Mouse (Mus musculus): ENCODE results near the gene Aqp3. TPM values are rescaled to one million over a fixed set of nuclear protein-coding genes. Genes with fewer than 3 reads are reported as not detected.

Gene Aqp3
- total RNA-seq, 2 experiments from 2014 or later, result not detected

GRCm38 (mm10) chr4:41074461-41074860 is 23.5 kb downstream of the Aqp3 start:
- no peak for DNase-seq (ENCODE audit: low spot score in 2 of 2)
- intact Hi-C loops (cut with DNase I), result no loop called here

- no peak for DNase-seq (ENCODE audit: low spot score in 2 of 2)
- intact Hi-C loops (cut with DNase I), result no loop called here
These were observed 24.8 kb downstream of the Aqp3 start for GRCm38 (mm10) chr4:41073008-41073817.

- intact Hi-C loops (cut with DNase I), result no loop called here
- DNase-seq (ENCODE audit: low spot score in 2 of 2), result no peak
These were observed 26.2 kb downstream of the Aqp3 start for GRCm38 (mm10) chr4:41071500-41072429.

- DNase-seq (ENCODE audit: low spot score in 2 of 2), result no peak
- intact Hi-C loops (cut with DNase I), result no loop called here
These were observed 32.8 kb downstream of the Aqp3 start for GRCm38 (mm10) chr4:41065196-41065595.

GRCm38 (mm10) chr4:41063894-41064673 is 33.9 kb downstream of the Aqp3 start:
- DNase-seq (ENCODE audit: low spot score in 2 of 2), result no peak
- intact Hi-C loops (cut with DNase I), result no loop called here

- intact Hi-C loops (cut with DNase I), result no loop called here
- DNase-seq (ENCODE audit: low spot score in 2 of 2), result no peak
These were observed 34.6 kb downstream of the Aqp3 start for GRCm38 (mm10) chr4:41063351-41063750.

- intact Hi-C loops (cut with DNase I), result loop anchor here (10.0 kb wide), 1 partner anchor 227 kb away; no protein-coding TSS in a partner anchor
- no peak for DNase-seq (ENCODE audit: low spot score in 2 of 2)
These were observed 40.6 kb downstream of the Aqp3 start for GRCm38 (mm10) chr4:41057361-41057760.

- intact Hi-C loops (cut with DNase I), result loop anchor here (10.0 kb wide), 1 partner anchor 228 kb away; no protein-coding TSS in a partner anchor
These were observed 41.1 kb downstream of the Aqp3 start for GRCm38 (mm10) chr4:41056742-41057332.

GRCm38 (mm10) chr4:41056253-41056652 is 41.7 kb downstream of the Aqp3 start:
- DNase-seq (ENCODE audit: low spot score in 2 of 2), result no peak
- intact Hi-C loops (cut with DNase I), result loop anchor here (10.0 kb wide), 1 partner anchor 229 kb away; no protein-coding TSS in a partner anchor

More at GRCm38 (mm10) chr4:41056742-41057332, 41.1 kb downstream of the Aqp3 start:
- no peak for DNase-seq (ENCODE audit: low spot score in 2 of 2)

- intact Hi-C loops (cut with DNase I), result loop anchor here (10.0 kb wide), 1 partner anchor 230 kb away; no protein-coding TSS in a partner anchor
- no peak for DNase-seq (ENCODE audit: low spot score in 2 of 2)
These were observed 42.9 kb downstream of the Aqp3 start for GRCm38 (mm10) chr4:41055111-41055510.

GRCm38 (mm10) chr4:41051781-41052180 is 46.2 kb downstream of the Aqp3 start:
- intact Hi-C loops (cut with DNase I), result loop anchor here (2.0 to 10.0 kb wide), 3 partner anchors 67 to 233 kb away; no protein-coding TSS in a partner anchor
- DNase-seq (ENCODE audit: low spot score in 2 of 2), result no peak

GRCm38 (mm10) chr4:41050726-41051675 is 47.0 kb downstream of the Aqp3 start:
- peak; percentile 84 to 92 for DNase-seq (ENCODE audit: low spot score in 2 of 2)
- intact Hi-C loops (cut with DNase I), result loop anchor here (5.0 to 10.0 kb wide), 2 partner anchors 176 to 234 kb away; no protein-coding TSS in a partner anchor

GRCm38 (mm10) chr4:41048926-41049325 is 49.1 kb downstream of the Aqp3 start:
- DNase-seq (ENCODE audit: low spot score in 2 of 2), result no peak
- intact Hi-C loops (cut with DNase I), result no loop called here

GRCm38 (mm10) chr4:41047524-41048271 is 50.3 kb downstream of the Aqp3 start, which contains the start of gene Aqp7:
Gene Aqp7, minus strand, starts transcription at chr4:41048139.
- no peak for DNase-seq (ENCODE audit: low spot score in 2 of 2)
- intact Hi-C loops (cut with DNase I), result no loop called here

GRCm38 (mm10) chr4:41046254-41046795 is 51.7 kb downstream of the Aqp3 start:
- DNase-seq (ENCODE audit: low spot score in 2 of 2), result no peak
- intact Hi-C loops (cut with DNase I), result no loop called here

GRCm38 (mm10) chr4:41045288-41045687 is 52.7 kb downstream of the Aqp3 start:
- DNase-seq (ENCODE audit: low spot score in 2 of 2), result no peak
- intact Hi-C loops (cut with DNase I), result no loop called here

- DNase-seq (ENCODE audit: low spot score in 2 of 2), result no peak
- intact Hi-C loops (cut with DNase I), result no loop called here
These were observed 54.0 kb downstream of the Aqp3 start for GRCm38 (mm10) chr4:41043961-41044360.

Data from left cerebral cortex, postnatal 14 days (tissue).